Mouse (Mus musculus) testis, postnatal 14 days (tissue): ENCODE measurements around the gene Adam15.

Experiments
- DNase-seq: peaks from one replicate; pipeline ENCODE4 v3.0.0; 2021; ENCODE audit warnings: low spot score

Adam15 gene

DNA sequence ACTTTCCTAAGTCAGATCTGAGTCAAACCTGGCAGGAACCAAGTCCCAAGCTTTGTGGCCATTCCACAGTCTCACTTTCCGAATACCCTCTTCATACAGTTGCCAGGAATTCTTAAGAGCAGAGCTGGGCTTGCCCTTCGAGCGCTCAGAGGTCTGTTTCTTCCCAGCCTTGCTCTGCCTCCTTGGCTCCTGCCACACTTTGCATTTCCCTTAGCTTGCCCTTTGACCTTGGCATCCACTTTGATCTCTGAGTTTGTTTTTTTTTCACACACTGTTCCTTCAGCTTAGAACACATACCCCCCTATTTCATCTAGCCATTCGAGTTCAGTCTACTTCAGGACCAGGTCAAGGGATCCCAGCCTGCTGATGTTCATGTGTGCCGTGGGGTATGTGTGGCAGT is 1.5 kb upstream of the Adam15 start:
- DNase-seq = no peak

GRCm38 (mm10) chr3:89348911-89349868 is 606 bp downstream of the Adam15 start:
- DNase-seq = no peak

DNA sequence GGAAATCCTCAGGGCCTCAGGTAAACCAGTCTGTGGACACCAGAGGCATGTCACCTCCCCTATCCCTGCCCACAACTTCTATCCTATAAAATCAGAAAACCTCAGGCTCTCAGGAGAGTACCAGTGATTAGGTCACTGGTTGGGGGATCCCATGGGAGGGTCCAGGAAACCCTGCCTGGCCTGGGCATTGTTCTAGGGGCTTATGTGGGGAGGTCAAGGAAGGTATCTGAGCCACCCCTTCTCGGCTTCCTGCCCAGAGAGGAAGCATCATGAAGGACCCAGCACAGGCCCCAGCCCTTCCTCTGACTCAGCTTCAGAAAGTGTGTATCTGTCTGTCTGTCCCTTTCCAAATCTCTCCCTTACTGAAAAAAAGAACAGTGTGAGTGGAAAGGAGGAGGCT is 1.9 kb downstream of the Adam15 start:
- DNase-seq = no peak

- DNase-seq = no peak
Observed at GRCm38 (mm10) chr3:89346815-89347540, 2.8 kb downstream of the Adam15 start.

- DNase-seq = no peak
Observed at GRCm38 (mm10) chr3:89343279-89343678, 6.5 kb downstream of the Adam15 start.

DNA sequence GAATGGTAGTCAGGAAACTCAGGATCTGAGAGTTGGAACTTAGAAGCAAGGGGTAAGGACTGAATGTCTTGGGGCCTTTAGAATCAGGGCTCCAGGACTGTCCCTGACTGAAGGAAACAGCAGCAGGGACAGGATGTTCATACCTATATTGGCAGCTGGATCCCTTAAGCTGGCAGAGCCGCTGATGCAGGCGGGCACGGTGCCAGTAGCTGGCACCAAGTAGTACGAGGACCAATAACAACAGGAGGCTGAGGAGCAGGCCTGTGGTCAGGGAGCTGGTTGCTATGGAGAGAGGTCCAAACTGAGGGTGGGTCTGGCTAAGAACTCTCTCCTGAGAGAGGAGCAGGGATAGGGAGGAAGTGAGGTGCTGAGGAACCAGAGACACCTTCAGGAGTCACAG is 8.0 kb downstream of the Adam15 start:
- DNase-seq = no peak

DNA sequence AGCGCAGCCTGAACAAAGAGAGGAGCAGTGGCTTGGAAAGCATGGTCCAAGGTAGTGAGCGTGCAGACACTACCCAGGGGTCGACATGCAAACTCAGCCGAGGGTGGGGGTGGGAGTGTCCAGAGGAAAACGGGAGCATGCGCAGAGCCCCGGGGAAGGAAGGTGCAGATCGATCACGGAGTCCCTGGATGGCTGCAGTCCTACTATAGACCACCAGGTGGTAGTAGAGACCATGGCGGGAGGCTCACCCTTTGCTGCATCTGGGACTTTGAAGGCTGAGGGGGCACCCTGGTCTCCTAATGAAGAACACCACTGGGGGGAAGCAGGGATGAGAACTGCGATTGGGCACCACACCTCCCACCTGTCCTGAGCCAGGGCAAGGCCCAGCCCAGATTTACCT is 9.3 kb downstream of the Adam15 start:
- no peak for DNase-seq

GRCm38 (mm10) chr3:89339416-89339815 is 10.4 kb downstream of the Adam15 start:
- no peak for DNase-seq

GRCm38 (mm10) chr3:89337721-89338578 is 11.8 kb downstream of the Adam15 start, which contains the start of gene Efna4:
Gene Efna4, minus strand, starts transcription at chr3:89338028.
- DNase-seq = peak; percentile 62

GRCm38 (mm10) chr3:89337062-89337720 is 12.6 kb downstream of the Adam15 start:
- DNase-seq = no peak

- no peak for DNase-seq
Observed at GRCm38 (mm10) chr3:89336529-89336928, 13.3 kb downstream of the Adam15 start.

GRCm38 (mm10) chr3:89333053-89333452 is 16.7 kb downstream of the Adam15 start:
- no peak for DNase-seq

DNA sequence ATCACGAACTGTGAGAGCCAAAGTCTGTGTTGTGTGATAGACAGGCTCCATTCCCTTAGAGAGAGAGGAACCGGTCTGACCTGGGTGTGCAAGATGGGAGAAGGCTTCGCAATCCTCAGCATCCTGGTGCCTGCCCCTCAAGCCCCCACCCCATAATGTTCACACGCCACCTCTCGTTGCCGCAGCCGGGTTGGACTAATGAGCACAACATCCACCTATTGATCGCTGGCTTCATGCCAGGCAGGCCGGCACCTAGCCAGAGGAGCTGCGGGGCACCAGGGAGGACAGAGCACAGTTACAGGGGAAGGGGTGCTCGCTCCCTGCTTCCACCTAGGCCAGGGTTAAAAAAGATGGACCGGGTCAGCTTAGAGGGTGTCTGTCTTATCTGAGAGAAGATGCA is 17.3 kb downstream of the Adam15 start:
- DNase-seq = no peak

GRCm38 (mm10) chr3:89332013-89332412 is 17.8 kb downstream of the Adam15 start:
- no peak for DNase-seq

DNA sequence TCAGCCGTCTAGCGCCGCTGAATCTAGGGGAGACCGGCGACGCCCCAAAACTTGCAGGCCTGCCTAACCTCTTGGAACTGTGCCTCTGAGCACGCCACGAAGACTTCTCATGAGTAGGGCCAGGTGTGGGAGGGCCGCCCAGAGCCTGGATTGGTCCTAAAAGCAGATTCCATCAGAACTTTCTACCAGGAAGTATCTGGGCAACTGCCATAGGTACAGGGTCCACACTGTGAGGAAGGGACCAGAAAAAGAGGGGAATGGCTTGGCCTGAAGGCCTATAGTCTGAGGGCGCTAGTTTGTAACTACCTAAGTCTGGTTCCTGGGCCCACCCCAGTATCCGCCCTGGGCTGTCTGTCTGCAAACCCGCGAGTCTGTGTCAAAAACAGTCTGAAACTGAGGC is 18.2 kb downstream of the Adam15 start:
- DNase-seq = no peak

DNA sequence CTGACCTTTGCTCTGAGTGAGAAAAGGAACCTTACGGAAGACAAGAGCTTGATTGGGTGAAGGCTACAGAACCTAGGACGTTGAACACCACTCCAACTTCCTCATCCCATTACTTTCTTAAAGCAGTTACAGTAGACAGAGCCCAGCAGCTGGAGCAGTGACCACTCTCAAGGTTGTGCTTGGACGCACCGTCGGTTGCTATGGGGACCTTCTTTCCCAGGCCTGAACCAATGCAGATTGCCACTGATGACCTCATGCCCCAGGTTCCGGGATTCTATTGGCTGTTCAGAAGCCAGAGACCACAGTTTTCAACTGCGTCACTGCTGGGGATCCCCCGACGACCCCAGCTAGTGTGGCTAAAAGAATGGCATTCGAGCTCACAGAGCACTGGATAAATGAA is 18.8 kb downstream of the Adam15 start:
- DNase-seq = no peak

DNA sequence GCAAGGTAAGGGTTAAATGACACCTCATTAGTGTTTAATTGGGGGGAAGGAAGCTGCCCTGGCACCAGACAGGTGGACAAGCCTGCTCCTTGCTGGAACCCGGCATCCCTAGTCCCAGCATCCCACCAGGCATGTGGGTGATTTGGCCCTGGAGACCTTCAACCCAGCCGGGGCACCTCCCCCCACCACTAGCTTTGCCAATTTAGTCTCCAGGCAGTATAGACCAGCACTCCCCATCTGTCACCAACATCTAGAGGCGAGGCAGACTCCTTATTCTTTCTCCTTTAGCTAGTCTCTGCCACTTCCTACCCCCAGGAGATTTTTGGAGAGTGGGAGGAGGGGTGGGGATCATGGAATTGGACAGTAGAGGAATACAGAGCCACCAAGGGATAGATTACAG is 19.4 kb downstream of the Adam15 start:
- DNase-seq = no peak

- DNase-seq = no peak
Observed at GRCm38 (mm10) chr3:89328623-89329022, 21.2 kb downstream of the Adam15 start.

- DNase-seq = no peak
Observed at GRCm38 (mm10) chr3:89327371-89327870, 22.4 kb downstream of the Adam15 start.

GRCm38 (mm10) chr3:89325882-89326281 is 23.9 kb downstream of the Adam15 start:
- DNase-seq = no peak

DNA sequence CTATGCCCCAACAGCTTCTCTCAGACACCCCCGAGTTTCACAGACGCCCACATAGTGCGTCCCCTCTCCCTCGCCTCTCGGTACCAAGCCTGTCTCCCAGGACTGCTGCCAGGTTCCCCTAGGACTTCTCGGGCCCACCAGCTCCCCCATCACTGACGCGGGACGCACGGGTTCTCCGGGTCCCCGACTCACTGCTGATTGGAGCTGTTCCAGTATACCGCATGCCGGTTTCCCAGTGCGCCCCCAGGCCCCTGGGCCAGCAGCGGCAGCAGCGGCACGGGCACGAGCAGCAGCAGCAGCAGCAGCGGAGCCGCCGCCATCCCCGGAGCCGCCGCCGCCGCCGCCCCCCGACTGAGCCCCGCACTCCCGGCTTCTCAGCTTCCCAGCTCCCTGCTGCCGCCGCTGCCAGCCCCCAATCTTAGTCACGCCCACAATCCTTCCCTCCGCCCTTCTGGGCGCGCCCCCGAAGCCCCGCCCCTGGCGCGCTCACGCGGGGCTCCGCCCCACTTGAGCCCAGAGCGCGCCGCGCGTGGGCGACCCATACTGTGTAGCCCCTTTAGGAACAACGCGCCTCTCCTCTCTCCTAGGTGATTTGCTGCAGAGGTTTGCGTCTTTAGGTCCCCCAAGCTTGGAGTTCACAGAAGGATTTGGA is 27.2 kb downstream of the Adam15 start, which contains the start of gene Efna3:
TSS of gene Efna3 (minus strand) at position 452 of the 652 bp plus-strand sequence.
- DNase-seq = peak; percentile 74
